Mouse (Mus musculus): ENCODE measurements at regions not wholly inside any gene's neighbourhood (a gene's known extent, or its start where the extent isn't known, plus 50 kb on each side); places are given as distances from the start of the nearest gene placed in this dataset.

GRCm38 (mm10) chr12:32765861-32766260, 53.5 kb upstream of the Nampt start:
- H3K27me3 ChIP-seq (ENCODE audit: control insufficient read depth, insufficient read depth, insufficient read length): no peaks in the 10 kb centered on the region
- H3K4me3 ChIP-seq (ENCODE audit: insufficient read depth, poor library complexity, severe bottlenecking): no peak overlapping the region
- no peaks in the 10 kb centered on the region for H3K79me3 ChIP-seq (ENCODE audit: low read depth)
- no peak overlapping the region for H3ac ChIP-seq (ENCODE audit: control insufficient read depth, insufficient read length, low read depth)
- TF ChIP-seq FOSL1 (IDR thresholded peaks at IDR 0.05; ENCODE audit: insufficient read depth, low read length, poor library complexity, severe bottlenecking): no peak
- no peak for TF ChIP-seq MYOD1 (IDR thresholded peaks at IDR 0.05; ENCODE audit: control insufficient read depth, insufficient read length, low read depth)
- no peaks in the 10 kb centered on the region for H3K36me3 ChIP-seq (ENCODE audit: control insufficient read depth, insufficient read depth)
- H3K79me2 ChIP-seq (ENCODE audit: control insufficient read depth, insufficient read depth): no peaks in the 10 kb centered on the region

DNA sequence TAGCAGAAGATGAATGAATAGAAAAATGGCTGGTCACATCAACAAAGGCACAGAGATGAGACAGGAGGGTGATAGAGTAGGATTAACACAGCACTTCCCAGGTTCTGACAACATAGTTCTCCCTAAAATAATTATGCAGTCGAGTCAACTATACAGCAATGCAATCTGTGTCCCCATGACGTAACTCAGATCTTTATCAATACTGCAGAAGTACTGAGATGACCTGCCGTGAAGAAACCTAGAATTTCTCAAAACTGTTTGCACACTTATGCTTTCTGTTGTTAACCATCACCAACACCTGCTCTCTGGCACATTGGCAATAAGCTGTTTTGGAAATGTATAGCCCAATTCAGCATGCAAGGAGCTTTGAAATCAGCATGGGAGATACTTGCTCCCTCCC, 52.8 kb upstream of the Nampt start:
- Histone ChIP-seq H3K79me3 (ENCODE audit: low read depth) (no peaks in the 10 kb centered on the region), H3K36me3 (ENCODE audit: control insufficient read depth, insufficient read depth) (no peaks in the 10 kb centered on the region), H3K4me3 (ENCODE audit: insufficient read depth, poor library complexity, severe bottlenecking) (no peak overlapping the region), H3K27me3 (ENCODE audit: control insufficient read depth, insufficient read depth, insufficient read length) (no peaks in the 10 kb centered on the region), H3K79me2 (ENCODE audit: control insufficient read depth, insufficient read depth) (no peaks in the 10 kb centered on the region), H3ac (ENCODE audit: control insufficient read depth, insufficient read length, low read depth) (no peak overlapping the region)
- TF ChIP-seq CEBPB (IDR thresholded peaks at IDR 0.05; ENCODE audit: low read depth): no peak
- TF ChIP-seq MYOG (IDR thresholded peaks at IDR 0.05; ENCODE audit: control insufficient read depth, extremely low read depth, insufficient read length): no peak
- TF ChIP-seq MYOD1 (IDR thresholded peaks at IDR 0.05; ENCODE audit: control insufficient read depth, insufficient read length, low read depth): no peak
- TF ChIP-seq USF1 (IDR thresholded peaks at IDR 0.05; ENCODE audit: low read depth): no peak
- no peak for TF ChIP-seq FOSL1 (IDR thresholded peaks at IDR 0.05; ENCODE audit: insufficient read depth, low read length, poor library complexity, severe bottlenecking)
- TF ChIP-seq MAX (IDR thresholded peaks at IDR 0.05): no peak
- TF ChIP-seq CTCF (IDR thresholded peaks at IDR 0.05; ENCODE audit: control insufficient read depth, insufficient read depth, insufficient read length): no peak

- H3K27me3 ChIP-seq (ENCODE audit: control insufficient read depth, insufficient read depth, insufficient read length): no peaks in the 10 kb centered on the region
- H3K79me2 ChIP-seq (ENCODE audit: control insufficient read depth, insufficient read depth): no peaks in the 10 kb centered on the region
- H3K4me3 ChIP-seq (ENCODE audit: insufficient read depth, poor library complexity, severe bottlenecking): no peak overlapping the region
- no peaks in the 10 kb centered on the region for H3K79me3 ChIP-seq (ENCODE audit: low read depth)
- no peak overlapping the region for H3ac ChIP-seq (ENCODE audit: control insufficient read depth, insufficient read length, low read depth)
- TF ChIP-seq CEBPB (IDR thresholded peaks at IDR 0.05; ENCODE audit: low read depth) (no peak), USF1 (IDR thresholded peaks at IDR 0.05; ENCODE audit: low read depth) (no peak), MYOD1 (IDR thresholded peaks at IDR 0.05; ENCODE audit: control insufficient read depth, insufficient read length, low read depth) (no peak)
- H3K36me3 ChIP-seq (ENCODE audit: control insufficient read depth, insufficient read depth): no peaks in the 10 kb centered on the region
Observed at GRCm38 (mm10) chr12:32767206-32768081, 51.9 kb upstream of the Nampt start.

- H3ac ChIP-seq (ENCODE audit: control insufficient read depth, insufficient read length, low read depth): no peak overlapping the region
- no peaks in the 10 kb centered on the region for H3K79me3 ChIP-seq (ENCODE audit: low read depth)
- H3K27me3 ChIP-seq (ENCODE audit: control insufficient read depth, insufficient read depth, insufficient read length): no peaks in the 10 kb centered on the region
- no peak overlapping the region for H3K4me3 ChIP-seq (ENCODE audit: insufficient read depth, poor library complexity, severe bottlenecking)
- H3K36me3 ChIP-seq (ENCODE audit: control insufficient read depth, insufficient read depth): no peaks in the 10 kb centered on the region
- no peak for TF ChIP-seq CEBPB (IDR thresholded peaks at IDR 0.05; ENCODE audit: low read depth)
- no peak for TF ChIP-seq MYOD1 (IDR thresholded peaks at IDR 0.05; ENCODE audit: control insufficient read depth, insufficient read length, low read depth)
- TF ChIP-seq MAX (IDR thresholded peaks at IDR 0.05): no peak
- no peak for TF ChIP-seq MYOG (IDR thresholded peaks at IDR 0.05; ENCODE audit: control insufficient read depth, extremely low read depth, insufficient read length)
- TF ChIP-seq FOSL1 (IDR thresholded peaks at IDR 0.05; ENCODE audit: insufficient read depth, low read length, poor library complexity, severe bottlenecking): no peak
- TF ChIP-seq CTCF (IDR thresholded peaks at IDR 0.05; ENCODE audit: control insufficient read depth, insufficient read depth, insufficient read length): no peak
- TF ChIP-seq USF1 (IDR thresholded peaks at IDR 0.05; ENCODE audit: low read depth): no peak
- H3K79me2 ChIP-seq (ENCODE audit: control insufficient read depth, insufficient read depth): no peaks in the 10 kb centered on the region
Observed at GRCm38 (mm10) chr12:32768082-32768743, 51.1 kb upstream of the Nampt start.

DNA sequence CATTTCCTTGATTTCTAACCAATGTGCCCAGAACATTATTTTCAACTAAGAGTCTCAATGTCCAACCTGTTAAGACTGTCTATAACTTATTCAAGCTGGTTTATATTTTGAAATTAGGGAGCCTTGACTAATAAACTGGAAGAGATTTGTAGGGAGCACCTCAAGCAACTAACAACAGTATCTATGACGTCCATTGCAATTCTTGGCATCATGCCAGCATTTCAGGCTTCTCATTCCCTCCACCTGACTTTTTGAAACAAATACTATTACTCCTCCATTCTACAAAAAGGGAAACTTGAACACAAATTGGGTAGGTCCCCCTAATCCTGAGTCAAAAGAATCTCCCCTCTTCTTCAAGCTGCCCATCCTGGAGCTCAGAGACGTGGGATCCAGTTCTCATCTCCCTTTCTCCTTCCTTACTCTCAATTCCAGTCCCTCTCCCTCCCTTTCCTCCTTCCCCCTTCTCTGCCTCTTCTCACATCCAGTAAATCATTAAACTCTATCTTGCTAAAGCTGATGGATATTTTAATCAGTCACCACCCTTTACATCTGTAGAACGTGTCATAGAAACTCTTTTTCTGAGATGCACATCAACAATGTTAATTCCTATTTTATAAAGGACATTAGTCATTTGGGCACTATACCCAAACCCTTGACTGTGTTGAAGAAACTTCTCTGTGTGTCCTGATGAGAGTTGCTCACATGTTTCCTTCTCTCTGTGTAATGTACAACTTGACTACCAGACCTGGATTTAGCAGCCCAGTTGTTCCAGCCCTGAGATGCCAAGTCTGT, 50.4 kb upstream of the Nampt start:
- no peaks in the 10 kb centered on the region for H3K79me3 ChIP-seq (ENCODE audit: low read depth)
- no peaks in the 10 kb centered on the region for H3K27me3 ChIP-seq (ENCODE audit: control insufficient read depth, insufficient read depth, insufficient read length)
- H3K36me3 ChIP-seq (ENCODE audit: control insufficient read depth, insufficient read depth): no peaks in the 10 kb centered on the region
- H3K79me2 ChIP-seq (ENCODE audit: control insufficient read depth, insufficient read depth): no peaks in the 10 kb centered on the region
- no peak overlapping the region for H3ac ChIP-seq (ENCODE audit: control insufficient read depth, insufficient read length, low read depth)
- TF ChIP-seq USF1 (IDR thresholded peaks at IDR 0.05; ENCODE audit: low read depth) (no peak), CTCF (IDR thresholded peaks at IDR 0.05; ENCODE audit: control insufficient read depth, insufficient read depth, insufficient read length) (no peak), CEBPB (IDR thresholded peaks at IDR 0.05; ENCODE audit: low read depth) (no peak), MAX (IDR thresholded peaks at IDR 0.05) (no peak), MYOG (IDR thresholded peaks at IDR 0.05; ENCODE audit: control insufficient read depth, extremely low read depth, insufficient read length) (no peak), MYOD1 (IDR thresholded peaks at IDR 0.05; ENCODE audit: control insufficient read depth, insufficient read length, low read depth) (no peak), FOSL1 (IDR thresholded peaks at IDR 0.05; ENCODE audit: insufficient read depth, low read length, poor library complexity, severe bottlenecking) (no peak)
- H3K4me3 ChIP-seq (ENCODE audit: insufficient read depth, poor library complexity, severe bottlenecking): no peak overlapping the region
